Mouse (Mus musculus) heart, embryonic 10.5 days (tissue): ENCODE measurements at regions not wholly inside any gene's neighbourhood (a gene's known extent, or its start where the extent isn't known, plus 50 kb on each side); places are given as distances from the start of the nearest gene placed in this dataset.

ENCODE experiments used
- DNase-seq: peaks from one replicate; pipeline ENCODE4 v3.0.0-alpha.2; 2017; ENCODE audit warnings: low spot score
- H3K27ac ChIP-seq: fragments of 300-500 bp; sonication (generic); 2 replicates; pipeline ENCODE4 v1.5.1; 2016; ENCODE audit warnings: mild to moderate bottlenecking
- H3K27me3 ChIP-seq: fragments of 300-500 bp; sonication (generic); 2 replicates; pipeline ENCODE4 v1.6.1; 2016; ENCODE audit warnings: mild to moderate bottlenecking; ENCODE audit not compliant: poor library complexity, insufficient read depth, severe bottlenecking
- H3K36me3 ChIP-seq: fragments of 300-500 bp; sonication (generic); 2 replicates; pipeline ENCODE4 v1.6.1; 2016; ENCODE audit warnings: mild to moderate bottlenecking, moderate library complexity
- H3K4me1 ChIP-seq: fragments of 300-500 bp; sonication (generic); 2 replicates; pipeline ENCODE4 v1.6.1; 2016; ENCODE audit warnings: mild to moderate bottlenecking
- H3K4me3 ChIP-seq: fragments of 300-500 bp; sonication (generic); 2 replicates; pipeline ENCODE4 v1.5.1; 2016; ENCODE audit warnings: mild to moderate bottlenecking, moderate library complexity
- H3K9me3 ChIP-seq: fragments of 300-500 bp; sonication (generic); 2 replicates; pipeline ENCODE4 v1.6.1; 2016; ENCODE audit warnings: mild to moderate bottlenecking, moderate library complexity
- WGBS: fragments of 180-500 bp; shearing (Covaris S2); methylation state at CpG from one replicate; pipeline ENCODE4 v1.1.7; 2016; 5-methylcytosine and 5-hydroxymethylcytosine counted together

GRCm38 (mm10) chr19:59592060-59592459 is 133.9 kb downstream of the Emx2 start:
- Histone ChIP-seq H3K27me3 (peaks cover 12% of the 10 kb centered on the region; the same call in 1 of the 2 replicates), H3K9me3 (no peaks in the 10 kb centered on the region), H3K4me3 (no peak overlapping the region), H3K36me3 (no peaks in the 10 kb centered on the region), H3K27ac (no peak overlapping the region), H3K4me1 (0 out of 2 replicates have a peak, but pooled peaks cover 3% of the 10 kb centered on the region)
- WGBS, result 60% methylated on average over 3 of the region's 3 CpGs
- DNase-seq, result no peak

GRCm38 (mm10) chr19:59624288-59624795 is 166.2 kb downstream of the Emx2 start:
- no peak overlapping the region for H3K27ac ChIP-seq
- H3K36me3 ChIP-seq, result no peaks in the 10 kb centered on the region
- no peak for DNase-seq
- no peaks in the 10 kb centered on the region for H3K9me3 ChIP-seq
- H3K27me3 ChIP-seq, result no peaks in the 10 kb centered on the region; the same call in 1 of the 2 replicates
- H3K4me3 ChIP-seq, result no peak overlapping the region
- WGBS, result 79% methylated on average over 6 of the region's 6 CpGs
- H3K4me1 ChIP-seq, result no peaks in the 10 kb centered on the region

- Histone ChIP-seq H3K4me1 (no peaks in the 10 kb centered on the region), H3K36me3 (no peaks in the 10 kb centered on the region), H3K4me3 (no peak overlapping the region), H3K9me3 (no peaks in the 10 kb centered on the region), H3K27ac (no peak overlapping the region), H3K27me3 (no peaks in the 10 kb centered on the region; the same call in 1 of the 2 replicates)
- DNase-seq, result no peak
- 57% methylated on average over 3 of the region's 3 CpGs for WGBS
These were observed 169.5 kb downstream of the Emx2 start for GRCm38 (mm10) chr19:59627681-59628080.

GRCm38 (mm10) chr19:59628296-59629160 is 170.4 kb downstream of the Emx2 start:
- H3K4me1 ChIP-seq, result 0 out of 2 replicates have a peak, but pooled peaks cover 5% of the 10 kb centered on the region
- no peaks in the 10 kb centered on the region; the same call in 1 of the 2 replicates for H3K27me3 ChIP-seq
- no peak for DNase-seq
- H3K9me3 ChIP-seq, result no peaks in the 10 kb centered on the region
- 72% methylated on average over 15 of the region's 15 CpGs for WGBS
- no peak overlapping the region for H3K4me3 ChIP-seq
- H3K27ac ChIP-seq, result no peak overlapping the region
- H3K36me3 ChIP-seq, result no peaks in the 10 kb centered on the region

DNA sequence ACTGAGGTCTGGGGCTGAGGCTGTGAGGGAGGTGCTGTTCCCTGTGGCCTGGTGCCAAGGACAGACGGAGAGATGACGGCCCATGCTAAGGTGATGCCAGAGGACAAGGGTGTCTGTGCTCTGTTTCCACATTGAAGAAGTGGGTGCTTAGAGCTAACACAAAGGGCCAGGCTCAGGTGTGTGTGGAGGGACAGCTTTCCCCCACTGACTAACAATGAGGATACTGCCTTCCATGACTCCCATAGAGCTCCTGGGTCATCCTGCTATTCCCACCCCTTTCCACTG is 170.9 kb downstream of the Emx2 start:
- H3K4me1 ChIP-seq, result 0 out of 2 replicates have a peak, but pooled peaks cover 5% of the 10 kb centered on the region
- WGBS, result 90% methylated on average over 2 of the region's 2 CpGs
- H3K4me3 ChIP-seq, result no peak overlapping the region

GRCm38 (mm10) chr19:59630095-59630494 is 171.9 kb downstream of the Emx2 start:
- Histone ChIP-seq H3K4me1 (0 out of 2 replicates have a peak, but pooled peaks cover 5% of the 10 kb centered on the region), H3K36me3 (no peaks in the 10 kb centered on the region), H3K4me3 (no peak overlapping the region), H3K27me3 (peaks cover 2% of the 10 kb centered on the region; the same call in 1 of the 2 replicates), H3K27ac (no peak overlapping the region), H3K9me3 (no peaks in the 10 kb centered on the region)
- WGBS, result 85% methylated on average over 8 of the region's 8 CpGs
- DNase-seq, result no peak

More for the DNA sequence above, 170.9 kb downstream of the Emx2 start:
- Histone ChIP-seq H3K9me3 (no peaks in the 10 kb centered on the region), H3K27me3 (no peaks in the 10 kb centered on the region; the same call in 1 of the 2 replicates), H3K27ac (no peak overlapping the region), H3K36me3 (no peaks in the 10 kb centered on the region)
- no peak for DNase-seq

DNA sequence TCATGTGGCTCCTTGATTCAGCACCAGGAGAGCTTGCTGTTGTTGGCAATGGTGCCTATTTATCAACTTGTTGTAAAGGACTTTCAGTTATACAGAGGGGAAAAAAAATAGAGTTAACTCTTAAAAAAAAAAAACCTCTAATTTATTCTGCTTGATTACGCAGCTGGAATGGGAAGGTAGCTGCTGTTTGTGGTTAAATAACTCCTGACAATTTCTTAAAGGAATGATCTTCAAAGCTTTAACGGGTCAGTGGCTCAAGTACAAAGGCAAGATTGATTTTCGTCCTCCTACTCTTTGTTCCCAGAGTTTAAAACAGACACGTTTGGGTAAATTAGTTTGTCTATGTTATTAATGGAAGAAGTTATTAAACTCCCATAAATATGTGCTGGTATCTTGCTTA is 172.5 kb downstream of the Emx2 start:
- Histone ChIP-seq H3K4me1 (0 out of 2 replicates have a peak, but pooled peaks cover 5% of the 10 kb centered on the region), H3K27me3 (peaks cover 2% of the 10 kb centered on the region; the same call in 1 of the 2 replicates), H3K9me3 (no peaks in the 10 kb centered on the region), H3K27ac (no peak overlapping the region), H3K4me3 (no peak overlapping the region), H3K36me3 (no peaks in the 10 kb centered on the region)
- no peak for DNase-seq
- WGBS, result 76% methylated on average over 4 of the region's 4 CpGs

GRCm38 (mm10) chr19:59631541-59631940 is 173.4 kb downstream of the Emx2 start:
- H3K36me3 ChIP-seq, result no peaks in the 10 kb centered on the region
- DNase-seq, result no peak
- WGBS, result 81% methylated on average over 1 of the region's 1 CpGs
- H3K27ac ChIP-seq, result no peak overlapping the region
- peaks cover 2% of the 10 kb centered on the region; the same call in 1 of the 2 replicates for H3K27me3 ChIP-seq
- H3K4me1 ChIP-seq, result 0 out of 2 replicates have a peak, but pooled peaks cover 5% of the 10 kb centered on the region
- no peak overlapping the region for H3K4me3 ChIP-seq
- H3K9me3 ChIP-seq, result no peaks in the 10 kb centered on the region

- no peaks in the 10 kb centered on the region for H3K36me3 ChIP-seq
- no peaks in the 10 kb centered on the region for H3K9me3 ChIP-seq
- no peak overlapping the region for H3K4me3 ChIP-seq
- 0 out of 2 replicates have a peak, but pooled peaks cover 5% of the 10 kb centered on the region for H3K4me1 ChIP-seq
- WGBS, result 64% methylated on average over 8 of the region's 8 CpGs
- DNase-seq, result no peak
- no peak overlapping the region for H3K27ac ChIP-seq
- 0 out of 2 replicates have a peak, but pooled peaks cover 2% of the 10 kb centered on the region for H3K27me3 ChIP-seq
These were observed 178.1 kb downstream of the Emx2 start for GRCm38 (mm10) chr19:59636271-59636670.

GRCm38 (mm10) chr19:59642606-59643005 is 184.4 kb downstream of the Emx2 start:
- no peaks in the 10 kb centered on the region for H3K4me1 ChIP-seq
- H3K36me3 ChIP-seq, result no peaks in the 10 kb centered on the region

DNA sequence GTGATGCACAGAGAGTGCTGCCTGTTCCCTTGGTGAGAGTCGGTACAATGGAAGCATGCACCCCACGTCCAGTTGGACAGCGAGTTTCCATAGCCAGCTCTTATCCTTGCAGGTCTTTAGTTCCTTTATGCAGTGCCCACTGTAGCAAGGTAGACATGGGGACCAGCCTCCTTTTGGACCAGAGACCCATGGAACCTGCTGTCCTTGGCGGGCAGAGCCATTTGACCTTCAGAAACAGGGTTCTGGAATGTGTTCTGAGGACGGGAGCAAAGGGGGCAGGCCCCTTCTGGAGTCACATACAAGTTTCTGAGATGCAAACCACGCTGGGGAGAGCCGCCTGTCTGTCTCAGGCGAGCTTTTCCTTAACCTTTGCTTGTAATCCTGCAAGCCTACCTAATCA is 188.1 kb downstream of the Emx2 start:
- Histone ChIP-seq H3K27me3 (no peaks in the 10 kb centered on the region), H3K36me3 (no peaks in the 10 kb centered on the region), H3K4me3 (no peak overlapping the region), H3K27ac (no peak overlapping the region), H3K9me3 (no peaks in the 10 kb centered on the region), H3K4me1 (no peaks in the 10 kb centered on the region)
- 77% methylated on average over 8 of the region's 8 CpGs for WGBS
- DNase-seq, result no peak

More at GRCm38 (mm10) chr19:59642606-59643005, 184.4 kb downstream of the Emx2 start:
- no peak overlapping the region for H3K4me3 ChIP-seq
- no peaks in the 10 kb centered on the region for H3K27me3 ChIP-seq
- no peak overlapping the region for H3K27ac ChIP-seq
- no peak for DNase-seq
- WGBS, result 83% methylated on average over 3 of the region's 3 CpGs
- no peaks in the 10 kb centered on the region for H3K9me3 ChIP-seq

- H3K27ac ChIP-seq, result no peak overlapping the region
These were observed 188.5 kb downstream of the Emx2 start for GRCm38 (mm10) chr19:59646656-59647055.

DNA sequence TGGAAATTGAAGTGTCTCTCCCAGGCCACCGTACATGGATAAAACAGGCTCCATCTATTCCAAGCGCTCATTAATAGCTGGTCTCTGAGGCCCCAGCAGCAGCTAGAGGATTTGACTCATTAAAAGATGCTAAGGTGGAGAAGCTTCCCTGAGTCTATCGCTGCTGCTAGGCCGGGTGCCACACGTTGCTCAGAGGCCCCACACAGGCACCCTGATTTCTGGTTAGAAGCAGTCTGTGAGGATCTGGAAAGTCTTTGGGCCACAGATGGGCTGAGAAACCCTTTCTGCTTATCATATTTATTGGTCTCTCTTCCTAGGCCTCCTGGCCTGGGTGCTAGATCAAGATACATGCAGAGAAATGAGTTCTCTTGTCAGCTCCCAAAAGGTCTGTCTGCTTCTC is 191.2 kb downstream of the Emx2 start:
- H3K4me3 ChIP-seq, result no peak overlapping the region

More at GRCm38 (mm10) chr19:59646656-59647055, 188.5 kb downstream of the Emx2 start:
- H3K9me3 ChIP-seq, result no peaks in the 10 kb centered on the region
- no peak overlapping the region for H3K4me3 ChIP-seq
- 77% methylated on average over 7 of the region's 7 CpGs for WGBS
- DNase-seq, result no peak
- H3K36me3 ChIP-seq, result no peaks in the 10 kb centered on the region
- no peaks in the 10 kb centered on the region for H3K4me1 ChIP-seq
- no peaks in the 10 kb centered on the region for H3K27me3 ChIP-seq

More for the DNA sequence above, 191.2 kb downstream of the Emx2 start:
- no peak for DNase-seq
- Histone ChIP-seq H3K4me1 (no peaks in the 10 kb centered on the region), H3K9me3 (no peaks in the 10 kb centered on the region), H3K27ac (no peak overlapping the region), H3K36me3 (no peaks in the 10 kb centered on the region), H3K27me3 (no peaks in the 10 kb centered on the region)
- WGBS, result 89% methylated on average over 5 of the region's 5 CpGs
